Mouse (Mus musculus) MEL (cell line): ENCODE data around the gene Tomt. TPM values are rescaled to one million over a fixed set of nuclear protein-coding genes. Genes with fewer than 3 reads are reported as not detected.

Experiments
- DNase-seq: peaks from one replicate; pipeline ENCODE4 v3.0.0; 2011; ENCODE audit warnings: low read depth, low spot score
- H3K27ac ChIP-seq: 2 replicates; pipeline ENCODE4 v1.5.1; 2012; ENCODE audit warnings: low read depth, mild to moderate bottlenecking, control low read depth, low read length, moderate library complexity; ENCODE audit not compliant: control insufficient read depth
- H3K27me3 ChIP-seq, 2 experiments: fragments of 150-350 bp in 1 of 2; sonication (generic) in 1 of 2; 2 replicates each; pipeline ENCODE4 v1.6.1; 2012; ENCODE audit warnings: low read length in 2 of 2, mild to moderate bottlenecking in 2 of 2, improper control_type of control experiment in 1 of 2, moderate library complexity in 1 of 2; ENCODE audit not compliant: insufficient read depth in 2 of 2, control insufficient read depth in 1 of 2
- H3K36me3 ChIP-seq, 2 experiments: 2 replicates each; pipeline ENCODE4 v1.6.1; 2012 to 2014; ENCODE audit warnings: low read length in 2 of 2, improper control_type of control experiment in 1 of 2, inconsistent platforms in 1 of 2, mild to moderate bottlenecking in 1 of 2; ENCODE audit not compliant: insufficient read depth in 2 of 2, control insufficient read depth in 1 of 2
- H3K4me1 ChIP-seq, 2 experiments: fragments of 150-350 bp in 1 of 2; sonication (generic) in 1 of 2; 2 replicates each; pipeline ENCODE4 v1.6.1; 2012; ENCODE audit warnings: low read length in 2 of 2, improper control_type of control experiment in 1 of 2, mild to moderate bottlenecking in 1 of 2; ENCODE audit not compliant: insufficient read depth in 2 of 2, control insufficient read depth in 1 of 2
- H3K4me3 ChIP-seq, 2 experiments: fragments of 150-350 bp in 1 of 2; sonication (generic) in 1 of 2; 2 replicates each; pipeline ENCODE4 v1.5.1; 2012; ENCODE audit warnings: low read depth in 2 of 2, low read length in 2 of 2, mild to moderate bottlenecking in 2 of 2, moderate library complexity in 2 of 2, control low read depth in 1 of 2, improper control_type of control experiment in 1 of 2; ENCODE audit not compliant: control insufficient read depth in 1 of 2, insufficient read depth in 1 of 2
- H3K79me2 ChIP-seq: 2 replicates; pipeline ENCODE4 v1.6.1; 2012; ENCODE audit warnings: mild to moderate bottlenecking, low read length, moderate library complexity; ENCODE audit not compliant: control insufficient read depth, poor library complexity, insufficient read depth
- H3K9ac ChIP-seq: 2 replicates; pipeline ENCODE4 v1.6.1; 2012; ENCODE audit warnings: low read depth, mild to moderate bottlenecking, control low read depth, low read length, moderate library complexity; ENCODE audit not compliant: control insufficient read depth, poor library complexity, severe bottlenecking
- H3K9me3 ChIP-seq: fragments of 150-350 bp; sonication (generic); replicated peaks from 2 replicates; pipeline ENCODE4 v1.6.1; 2012; ENCODE audit warnings: mild to moderate bottlenecking, low read length, improper control_type of control experiment, moderate library complexity; ENCODE audit not compliant: insufficient read depth
- BHLHE40 ChIP-seq: IDR thresholded peaks from 2 replicates; pipeline ENCODE4 v1.6.1; 2012; ENCODE audit warnings: low read depth, mild to moderate bottlenecking, inconsistent platforms, low read length, improper control_type of control experiment, borderline replicate concordance
- CTCF ChIP-seq, 3 experiments: IDR thresholded peaks in 2 of 3; conservative IDR thresholded peaks in 1 of 3; 2 replicates each; pipeline ENCODE4 v1.5.1; 2011 to 2012; ENCODE audit warnings: low read length in 3 of 3, low read depth in 2 of 3, mild to moderate bottlenecking in 2 of 3, improper control_type of control experiment in 1 of 3, inconsistent platforms in 1 of 3, mixed read lengths in 1 of 3, moderate library complexity in 1 of 3; ENCODE audit not compliant: control insufficient read depth in 1 of 3, insufficient read depth in 1 of 3, poor library complexity in 1 of 3, severe bottlenecking in 1 of 3
- E2F4 ChIP-seq: IDR thresholded peaks from 2 replicates; pipeline ENCODE4 v1.6.1; 2011; ENCODE audit warnings: low read depth, low read length, improper control_type of control experiment, borderline replicate concordance
- GATA1 ChIP-seq: IDR thresholded peaks from 2 replicates; pipeline ENCODE4 v1.6.1; 2011; ENCODE audit warnings: low read depth, low read length, improper control_type of control experiment
- HCFC1 ChIP-seq: IDR thresholded peaks from 2 replicates; pipeline ENCODE4 v1.6.1; 2012; ENCODE audit warnings: low read depth, mild to moderate bottlenecking, inconsistent platforms, low read length, improper control_type of control experiment, moderate library complexity
- KAT2A ChIP-seq: conservative IDR thresholded peaks from 2 replicates; pipeline ENCODE4 v1.6.1; 2012; ENCODE audit warnings: low read depth, low read length, improper control_type of control experiment, inconsistent platforms
- MAX ChIP-seq: IDR thresholded peaks from 2 replicates; pipeline ENCODE4 v1.6.1; 2011; ENCODE audit warnings: low read length, improper control_type of control experiment
- MAZ ChIP-seq: IDR thresholded peaks from 2 replicates; pipeline ENCODE4 v1.6.1; 2012; ENCODE audit warnings: low read depth, mild to moderate bottlenecking, inconsistent platforms, low read length, improper control_type of control experiment
- MEF2A ChIP-seq: IDR thresholded peaks from 2 replicates; pipeline ENCODE4 v1.6.1; 2014; ENCODE audit warnings: low read depth, mild to moderate bottlenecking, inconsistent platforms, low read length, improper control_type of control experiment; ENCODE audit not compliant: poor library complexity, insufficient replicate concordance, severe bottlenecking; ENCODE audit errors: extremely low read depth
- MXI1 ChIP-seq: IDR thresholded peaks from 2 replicates; pipeline ENCODE4 v1.6.1; 2011; ENCODE audit warnings: mild to moderate bottlenecking, low read depth, low read length, improper control_type of control experiment
- MYB ChIP-seq: IDR thresholded peaks from 2 replicates; pipeline ENCODE4 v1.6.1; 2011; ENCODE audit warnings: mild to moderate bottlenecking, low read depth, low read length, improper control_type of control experiment
- RCOR1 ChIP-seq: IDR thresholded peaks from 2 replicates; pipeline ENCODE4 v1.6.1; 2012; ENCODE audit warnings: low read depth, mild to moderate bottlenecking, inconsistent platforms, low read length, improper control_type of control experiment
- SMC3 ChIP-seq: IDR thresholded peaks from 2 replicates; pipeline ENCODE4 v1.6.1; 2011; ENCODE audit warnings: low read depth, low read length, improper control_type of control experiment
- TAL1 ChIP-seq: IDR thresholded peaks from 2 replicates; pipeline ENCODE4 v1.6.1; 2012; ENCODE audit warnings: mild to moderate bottlenecking, inconsistent platforms, low read length, moderate library complexity, mixed read lengths
- UBTF ChIP-seq: IDR thresholded peaks from 2 replicates; pipeline ENCODE4 v1.6.1; 2012; ENCODE audit warnings: low read depth, mild to moderate bottlenecking, inconsistent platforms, low read length, improper control_type of control experiment, moderate library complexity, borderline replicate concordance; ENCODE audit not compliant: insufficient read depth
- USF1 ChIP-seq: IDR thresholded peaks from 2 replicates; pipeline ENCODE4 v1.6.1; 2014; ENCODE audit warnings: low read depth, mild to moderate bottlenecking, inconsistent platforms, low read length, improper control_type of control experiment, moderate library complexity
- ZC3H11A ChIP-seq: IDR thresholded peaks from 2 replicates; pipeline ENCODE4 v1.6.1; 2012; ENCODE audit warnings: low read depth, mild to moderate bottlenecking, inconsistent platforms, low read length, improper control_type of control experiment
- ZKSCAN1 ChIP-seq: IDR thresholded peaks from 2 replicates; pipeline ENCODE4 v1.6.1; 2012; ENCODE audit warnings: low read depth, mild to moderate bottlenecking, inconsistent platforms, low read length, improper control_type of control experiment, moderate library complexity
- ZMIZ1 ChIP-seq: IDR thresholded peaks from 2 replicates; pipeline ENCODE4 v1.6.1; 2012; ENCODE audit warnings: low read depth, mild to moderate bottlenecking, inconsistent platforms, low read length, improper control_type of control experiment, moderate library complexity
- ZNF384 ChIP-seq: IDR thresholded peaks from 2 replicates; pipeline ENCODE4 v1.6.1; 2012; ENCODE audit warnings: low read depth, mild to moderate bottlenecking, inconsistent platforms, low read length, improper control_type of control experiment
- polyA plus RNA-seq, 2 experiments: library from polyadenylated mRNA; stranded (reverse) in 1 of 2; unstranded in 1 of 2; fragments of >175 nt in 1 of 2; fragments of >200 nt in 1 of 2; gene quantifications; 2 replicates each; pipeline versions ENCODE4 v1.2.1 to v1.2.4; 2012; ENCODE audit warnings: low replicate concordance in 2 of 2, low read depth in 1 of 2; ENCODE audit not compliant: insufficient read length in 2 of 2, insufficient read depth in 1 of 2, missing spikeins in 1 of 2
- total RNA-seq: library from RNA; depleted of rRNA; stranded (reverse); fragments of 300-350 nt; gene quantifications from 2 replicates; pipeline ENCODE4 v1.2.3, GENCODE M21; 2012

Tomt gene
- total and polyA plus RNA-seq, 3 experiments = 0.82 to 1.3 TPM; not detected in 1

DNA sequence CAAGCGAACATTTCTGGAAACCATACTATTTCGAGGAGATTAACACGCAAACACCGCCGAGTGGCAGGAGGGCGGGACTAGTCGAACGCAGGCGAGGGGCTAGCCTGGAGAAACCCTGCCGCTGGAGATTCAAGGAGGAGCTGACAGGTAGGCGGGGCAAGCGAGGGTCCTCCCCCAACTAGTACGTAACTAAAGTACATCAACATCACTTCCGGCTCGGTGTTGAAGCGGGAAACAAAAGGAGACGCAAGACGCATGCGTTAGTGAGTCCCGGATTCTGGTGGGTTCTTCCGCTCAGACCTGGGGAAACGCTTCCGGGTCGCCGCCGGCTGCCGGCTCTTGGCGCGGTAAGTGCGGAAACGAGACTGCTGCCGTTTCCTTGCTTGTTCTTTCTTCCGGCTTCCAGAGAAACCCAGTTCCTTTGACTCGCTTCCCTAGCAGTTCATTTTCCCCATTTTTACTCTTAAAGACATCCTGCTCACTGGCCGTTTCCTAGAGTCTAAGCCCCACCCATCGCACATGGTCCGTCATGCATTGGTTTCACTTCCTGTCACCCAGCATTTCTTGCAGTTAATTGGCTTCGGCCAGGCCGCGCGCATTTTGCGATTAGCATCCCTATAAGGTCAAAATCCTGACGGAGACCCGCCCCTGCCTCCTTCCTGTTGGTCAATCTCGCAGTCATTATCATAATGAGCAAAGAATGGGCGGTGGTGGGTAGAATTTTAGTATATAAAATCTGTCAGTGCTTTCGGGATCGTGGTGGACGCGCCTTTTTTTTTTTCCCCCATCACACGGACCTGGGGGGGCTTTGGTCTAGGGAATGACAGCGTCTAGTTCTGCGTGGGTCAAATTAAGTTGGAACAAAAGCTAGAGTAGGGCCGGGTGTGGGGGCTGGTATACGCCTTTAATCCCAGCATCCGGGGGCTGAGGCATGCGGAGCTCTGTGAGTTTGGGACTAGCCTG, 9.8 kb downstream of the Tomt start (continued):
- TF ChIP-seq GATA1 (peak; percentile 65), MEF2A (no peak), MYB (no peak), RCOR1 (0 out of 2 replicates have a peak, but pooled peaks have one; percentile 3), MXI1 (peak; percentile 97)

DNA sequence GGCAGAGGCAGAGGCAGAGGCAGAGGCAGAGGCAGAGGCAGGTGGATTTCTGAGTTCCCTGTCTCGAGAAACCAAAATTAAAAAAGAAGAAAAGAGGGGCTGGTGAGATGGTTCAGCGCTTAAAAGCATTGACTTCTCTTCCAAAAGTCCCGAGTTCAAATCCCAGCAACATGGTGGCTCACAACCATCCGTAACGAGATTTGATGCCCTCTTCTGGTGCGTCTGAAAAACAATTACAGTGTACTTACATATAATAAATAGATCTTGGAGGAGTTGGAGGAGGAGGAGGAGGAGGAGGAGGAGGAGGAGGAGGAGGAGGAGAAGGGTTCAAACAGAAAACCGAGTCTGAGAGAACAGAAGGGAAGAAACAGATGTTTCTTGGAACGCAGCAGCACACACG, 10.5 kb downstream of the Tomt start:
- H3K4me1 ChIP-seq = peaks cover 0 to 4% of the 10 kb centered on the region in 2 experiments; a peak in 2 of 4 replicates
- no peaks in the 10 kb centered on the region for H3K9me3 ChIP-seq
- peak overlapping the region; percentile 34 for H3K27ac ChIP-seq

DNA sequence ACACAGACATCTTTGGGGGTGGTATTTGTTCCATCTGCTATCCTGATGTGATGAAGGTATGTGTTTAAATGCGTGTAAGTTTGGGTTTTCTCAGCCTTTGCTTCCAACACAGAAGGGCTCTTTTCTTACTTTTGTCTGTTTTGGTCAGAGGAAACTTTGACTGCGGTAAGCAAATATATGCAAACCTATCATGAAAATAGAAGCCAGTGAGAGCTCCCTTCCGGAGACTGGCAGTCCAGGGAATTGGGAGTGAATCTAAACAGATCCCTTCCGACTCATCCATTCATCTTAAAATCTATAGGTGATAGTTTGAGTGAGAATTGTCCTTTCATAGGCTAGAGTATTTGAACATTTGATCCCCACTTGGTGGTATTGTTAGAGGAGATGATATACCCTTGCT, 17.7 kb downstream of the Tomt start:
- H3K79me2 ChIP-seq = no peaks in the 10 kb centered on the region
- no peaks in the 10 kb centered on the region for H3K36me3 ChIP-seq
- peaks cover 0 to 1% of the 10 kb centered on the region in 2 experiments; a peak in 2 of 4 replicates for H3K27me3 ChIP-seq
- no peak overlapping the region for H3K4me3 ChIP-seq
- no peaks in the 10 kb centered on the region for H3K4me1 ChIP-seq
- no peak for DNase-seq
- H3K9me3 ChIP-seq = no peaks in the 10 kb centered on the region
- no peak overlapping the region for H3K9ac ChIP-seq
- TF ChIP-seq USF1 (no peak), BHLHE40 (no peak), UBTF (no peak), ZMIZ1 (no peak), ZNF384 (no peak), TAL1 (no peak), KAT2A (no peak), HCFC1 (no peak), MAZ (no peak), E2F4 (no peak), MAX (no peak), ZC3H11A (no peak)
- H3K27ac ChIP-seq = no peak overlapping the region

More for the DNA sequence above, 10.5 kb downstream of the Tomt start:
- peaks cover 1% of the 10 kb centered on the region; the same call in 1 of the 2 replicates for H3K79me2 ChIP-seq
- H3K9ac ChIP-seq = peak overlapping the region; percentile 69
- no peak for DNase-seq
- TF ChIP-seq MAZ (peak; percentile 31; the same call in 1 of the 2 replicates), SMC3 (peak; percentile 28; the same call in 1 of the 2 replicates), CTCF (IDR thresholded peaks at IDR 0.05 in 2 of 3, conservative IDR thresholded peaks at IDR 0.05 in 1 of 3; ENCODE audit: control insufficient read depth in 1 of 3, insufficient read depth in 1 of 3, low read depth in 2 of 3, low read length in 3 of 3, poor library complexity in 1 of 3, severe bottlenecking in 1 of 3) (peak in 1 of 3 experiments; percentile 13; a peak in 1 of 6 replicates), ZKSCAN1 (no peak)
- TF ChIP-seq, all 39 proteins: peak for 3
- H3K4me3 ChIP-seq = peak overlapping the region; percentile 63 to 66
- H3K36me3 ChIP-seq = peaks cover 0 to 8% of the 10 kb centered on the region in 2 experiments; a peak in 2 of 4 replicates
- no peaks in the 10 kb centered on the region; a peak in 1 of 4 replicates for H3K27me3 ChIP-seq
